Mouse (Mus musculus): Measurements from ENCODE around the gene Tnip2.

GRCm38 (mm10) chr5:34461294-34461693 lies 52.5 kb downstream of the Tnip2 start:
- TF ChIP-seq CTCF (IDR thresholded peaks at IDR 0.05) (no peak), EP300 (IDR thresholded peaks at IDR 0.05) (no peak)
